Mouse (Mus musculus) myocyte (in vitro differentiated cells): ENCODE results near the gene Stmnd1.

Experiments used
- MYOG ChIP-seq, 3 experiments: IDR thresholded peaks; one replicate each; pipeline ENCODE4 v1.6.1; 2011; ENCODE audit warnings: control low read depth in 2 of 3, low read depth in 2 of 3, mild to moderate bottlenecking in 2 of 3; ENCODE audit not compliant: insufficient read length in 2 of 3, control insufficient read depth in 1 of 3, insufficient read depth in 1 of 3
- POLR2A ChIP-seq: IDR thresholded peaks from one replicate; pipeline ENCODE4 v1.6.1; 2011; ENCODE audit warnings: low read depth, mild to moderate bottlenecking, control low read depth, moderate library complexity; ENCODE audit not compliant: insufficient read length

- TF ChIP-seq MYOG (IDR thresholded peaks at IDR 0.05; ENCODE audit: control insufficient read depth in 1 of 3, insufficient read depth in 1 of 3, insufficient read length in 2 of 3, low read depth in 2 of 3), result no peak
- no peak for TF ChIP-seq POLR2A
Measured at GRCm38 (mm10) chr13:46259526-46259925, 14.0 kb upstream of the Stmnd1 start.
